Mouse (Mus musculus) cerebellum, adult 11-12 months (tissue): ENCODE data around the gene Sdc4.

Experiments used
- DNase-seq: peaks from one replicate; pipeline ENCODE4 v3.0.0; 2022

Gene Sdc4

DNA sequence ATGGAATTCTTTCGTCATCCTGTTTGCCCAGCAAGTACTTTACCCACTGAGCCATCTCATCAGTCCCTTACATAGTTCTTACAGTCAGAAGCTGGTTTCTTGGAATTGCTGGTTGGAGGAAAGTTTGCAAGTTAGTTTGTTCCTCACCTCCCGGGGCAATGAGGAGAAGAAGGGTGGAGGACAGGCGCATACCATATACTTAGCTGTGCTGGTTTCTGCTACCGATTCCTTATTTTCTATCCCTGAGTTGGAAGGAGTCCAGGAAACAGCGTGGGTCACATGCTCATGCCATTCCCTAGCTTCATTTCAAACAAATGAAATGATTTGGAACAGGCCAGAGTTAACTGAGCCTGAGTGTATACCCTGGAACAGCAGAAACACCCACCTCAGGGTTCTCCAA, 5.2 kb upstream of the Sdc4 start:
- DNase-seq = no peak

DNA sequence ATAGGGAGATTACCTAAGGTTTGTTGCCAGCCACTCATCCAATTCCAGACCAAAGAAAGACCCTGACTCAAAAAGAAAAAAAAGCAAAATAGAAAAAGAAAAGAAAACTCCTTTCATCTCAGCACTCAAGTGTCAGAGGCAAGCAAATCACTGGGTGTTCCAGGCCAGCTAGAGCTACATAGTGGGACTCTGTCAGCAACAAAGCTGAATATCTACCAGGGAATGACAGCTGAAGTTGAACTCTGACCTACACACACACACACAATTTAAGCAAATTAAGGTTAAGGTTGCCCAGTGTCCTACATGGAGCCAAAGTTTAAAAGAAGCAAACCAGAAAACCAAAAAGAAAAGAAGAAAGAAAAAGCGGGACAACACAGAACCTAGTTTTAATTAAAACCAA, 4.5 kb upstream of the Sdc4 start:
- no peak for DNase-seq

- DNase-seq = no peak
Observed at GRCm38 (mm10) chr2:164446086-164446469, 2.4 kb upstream of the Sdc4 start.

DNA sequence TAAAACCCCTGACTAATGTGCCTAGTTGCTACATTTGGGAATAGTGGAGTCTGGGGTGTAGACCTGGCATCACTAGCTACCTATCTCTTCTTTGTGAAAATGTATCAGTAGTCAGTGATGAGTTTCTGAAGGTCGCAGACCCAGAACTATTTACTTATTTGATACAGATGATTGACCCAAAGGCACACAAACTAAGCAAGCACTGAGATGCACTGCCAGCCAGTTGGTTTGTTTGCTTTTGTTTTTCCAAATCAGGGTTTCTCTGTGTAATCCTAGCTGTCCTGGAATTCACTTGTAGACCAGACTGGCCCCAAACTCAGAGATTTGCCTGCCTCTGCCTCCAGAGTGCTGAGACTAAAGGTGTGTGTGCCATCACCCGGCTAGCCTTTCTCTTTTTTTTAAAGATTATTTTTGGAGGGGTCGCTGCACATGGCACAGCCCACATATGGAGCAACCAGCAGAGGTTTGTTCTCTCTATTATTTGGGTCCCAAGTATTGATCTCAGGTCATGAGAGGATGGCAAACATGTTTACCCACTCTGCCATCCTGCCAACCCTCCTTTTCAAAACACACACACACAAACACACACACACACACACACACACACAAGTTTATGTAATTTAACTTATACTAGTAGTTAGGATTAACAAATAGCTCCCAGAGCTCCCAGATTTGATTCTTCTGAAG, 1.9 kb upstream of the Sdc4 start:
- DNase-seq = no peak

GRCm38 (mm10) chr2:164444701-164445100, 1.0 kb upstream of the Sdc4 start:
- no peak for DNase-seq

DNA sequence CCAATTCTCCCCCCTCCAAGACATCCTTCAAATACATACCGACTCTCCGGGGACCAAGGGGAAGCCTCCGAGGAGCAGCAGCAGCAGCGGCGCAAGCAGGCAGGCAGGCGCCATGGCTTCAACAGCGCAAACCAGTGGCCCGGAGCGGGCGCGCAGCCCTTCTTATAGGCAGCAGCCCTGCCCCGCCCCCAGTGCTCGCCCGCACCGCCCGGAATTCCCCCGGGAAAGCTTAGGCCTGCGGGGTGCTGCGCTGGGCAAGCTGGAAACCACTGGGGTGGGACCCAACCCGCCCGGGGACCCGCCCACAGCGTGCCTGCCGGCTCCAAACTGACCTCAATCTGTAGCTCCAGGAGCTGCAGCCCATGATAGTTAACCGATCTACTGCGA, 643 bp downstream of the Sdc4 start:
- no peak for DNase-seq

GRCm38 (mm10) chr2:164442315-164443050, 1.2 kb downstream of the Sdc4 start:
- DNase-seq = no peak

DNA sequence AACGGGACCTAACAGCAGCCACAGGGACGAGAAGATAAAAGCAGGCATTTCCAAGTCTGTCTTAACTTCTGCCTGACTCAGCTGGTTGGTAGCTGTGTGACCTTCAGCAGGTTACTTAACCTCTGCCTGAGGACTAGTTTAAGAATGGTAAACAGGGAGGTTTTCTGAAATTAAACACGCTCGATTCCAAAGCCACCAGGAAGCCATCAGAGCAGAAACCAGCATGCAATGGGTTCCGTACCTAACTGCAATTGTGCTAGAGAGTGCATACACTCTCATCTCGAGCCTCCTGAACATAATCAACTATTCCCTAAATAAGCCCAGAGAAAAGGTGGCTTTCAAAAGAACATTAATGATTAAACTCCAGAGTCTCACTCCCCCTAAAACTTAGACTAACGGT, 2.0 kb downstream of the Sdc4 start:
- DNase-seq = no peak

- DNase-seq = no peak
Observed at GRCm38 (mm10) chr2:164441155-164441554, 2.5 kb downstream of the Sdc4 start.

GRCm38 (mm10) chr2:164440314-164440713, 3.4 kb downstream of the Sdc4 start:
- DNase-seq = no peak

GRCm38 (mm10) chr2:164439001-164439421, 4.7 kb downstream of the Sdc4 start:
- DNase-seq = no peak

DNA sequence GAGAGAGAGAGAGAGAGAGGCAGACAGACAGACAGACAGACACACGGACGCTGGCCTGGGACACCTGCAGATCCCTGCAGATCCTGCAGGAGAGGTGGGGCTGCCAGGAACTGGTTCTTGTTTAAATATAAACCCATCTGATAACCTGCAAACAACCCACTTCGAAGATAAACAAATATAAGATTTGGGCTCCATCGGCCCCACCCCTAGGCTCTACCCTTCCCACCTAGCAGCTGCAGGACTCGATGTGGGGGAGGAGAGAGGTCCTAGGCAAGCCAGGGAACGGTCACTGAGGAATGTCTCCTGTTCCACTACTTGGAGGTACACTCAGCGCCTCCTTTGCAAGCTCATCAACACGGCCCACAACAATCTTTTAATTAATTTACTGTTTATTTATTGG, 5.4 kb downstream of the Sdc4 start:
- DNase-seq = no peak

- DNase-seq = no peak
Observed at GRCm38 (mm10) chr2:164437710-164438109, 6.0 kb downstream of the Sdc4 start.

- DNase-seq = no peak
Observed at GRCm38 (mm10) chr2:164436961-164437360, 6.7 kb downstream of the Sdc4 start.

DNA sequence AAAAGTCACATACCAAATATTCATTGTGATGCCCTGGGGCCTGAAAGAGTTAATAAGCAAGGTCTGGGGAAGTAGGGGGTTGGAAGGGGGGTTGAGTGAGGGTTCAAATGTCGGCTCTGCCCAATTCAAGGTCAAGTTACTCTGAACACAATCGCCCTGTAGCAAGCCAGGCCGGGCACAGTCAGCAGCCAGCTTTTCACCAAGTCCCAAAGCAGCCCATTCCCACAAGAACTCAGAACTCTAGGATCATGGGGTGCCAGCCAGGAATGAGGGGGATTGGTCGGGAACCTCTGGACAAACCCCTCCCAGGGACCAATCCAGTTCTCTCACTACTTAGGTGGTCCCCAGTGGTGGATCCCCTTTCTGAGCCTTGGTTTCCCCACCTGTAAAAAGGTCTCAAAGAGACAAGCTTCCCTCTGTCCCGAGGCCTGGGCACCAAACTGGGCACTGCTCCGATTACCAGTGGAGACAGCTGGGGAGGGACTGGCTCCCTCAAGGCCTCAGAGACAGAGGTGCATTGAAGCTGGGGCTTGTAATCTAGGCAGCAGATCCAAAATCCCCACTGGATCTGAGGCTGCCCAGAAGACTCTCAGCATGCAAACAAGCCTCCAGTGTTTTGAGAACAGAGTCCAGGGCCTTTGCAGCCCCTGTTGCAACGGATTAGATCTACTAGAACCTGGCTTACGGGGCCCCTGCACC, 7.3 kb downstream of the Sdc4 start:
- DNase-seq = no peak

GRCm38 (mm10) chr2:164435216-164436090, 8.2 kb downstream of the Sdc4 start:
- DNase-seq = no peak

- DNase-seq = no peak
Observed at GRCm38 (mm10) chr2:164434681-164435080, 9.0 kb downstream of the Sdc4 start.

DNA sequence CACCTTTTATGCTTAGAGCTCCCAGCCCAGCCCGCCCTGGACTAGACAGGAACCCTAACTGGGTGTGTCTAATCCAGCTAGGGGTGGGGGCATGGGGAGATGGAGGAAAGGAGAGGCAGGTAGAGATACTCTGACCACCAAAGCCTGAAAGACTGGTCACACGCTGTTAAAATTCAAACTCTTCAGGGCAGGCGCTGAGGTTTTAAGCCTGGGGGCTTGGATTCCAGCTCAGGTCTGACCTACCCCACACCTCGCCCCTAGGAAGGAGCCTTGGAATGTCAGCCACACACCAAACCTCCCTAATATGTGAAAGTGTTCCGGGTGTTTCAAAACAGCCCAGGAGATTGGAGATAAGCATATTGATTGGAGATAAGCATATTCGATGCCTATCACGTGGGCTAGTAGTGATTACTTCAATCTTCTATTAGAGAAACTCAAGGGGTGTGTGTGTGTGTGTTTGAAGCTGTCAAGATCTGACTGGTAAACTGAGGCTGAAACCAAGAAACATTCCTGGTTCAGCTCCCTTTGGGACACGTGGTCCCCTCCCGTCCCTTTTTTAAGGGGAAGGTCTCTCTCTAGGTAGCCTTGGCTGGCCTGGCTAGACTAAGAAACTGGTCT, 10.3 kb downstream of the Sdc4 start:
- no peak for DNase-seq

DNA sequence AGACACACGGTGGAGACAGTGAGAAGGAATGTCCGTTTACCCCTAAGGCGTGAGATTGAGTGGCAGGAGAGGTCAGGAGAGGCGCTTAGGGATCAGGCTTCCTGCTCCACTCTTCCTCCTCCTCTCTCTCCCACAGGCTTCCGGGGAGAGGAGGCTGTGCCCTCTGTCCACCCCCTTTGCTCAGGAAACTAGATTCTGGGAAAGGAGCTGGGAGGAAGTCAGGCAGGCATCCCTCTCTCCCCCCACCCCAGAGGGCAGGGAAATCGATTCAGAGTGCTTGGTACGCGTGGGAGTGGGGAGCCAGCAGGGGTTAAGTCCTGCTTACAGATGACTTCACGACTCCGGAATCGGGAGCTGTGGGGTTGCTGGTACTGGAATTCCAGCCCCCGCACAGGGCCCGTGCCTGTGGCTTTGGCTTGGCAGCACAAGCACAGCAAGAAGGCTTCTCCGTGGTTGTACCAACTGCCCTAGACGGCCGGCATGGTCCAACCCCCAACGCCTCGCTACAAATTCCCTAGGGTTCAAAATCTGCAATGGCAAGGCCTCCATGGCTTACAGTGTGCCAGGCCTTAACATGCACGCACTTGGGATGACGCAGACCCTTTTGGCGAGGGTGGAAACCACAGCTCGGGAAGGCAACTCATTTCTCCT, 11.0 kb downstream of the Sdc4 start:
- DNase-seq = no peak

DNA sequence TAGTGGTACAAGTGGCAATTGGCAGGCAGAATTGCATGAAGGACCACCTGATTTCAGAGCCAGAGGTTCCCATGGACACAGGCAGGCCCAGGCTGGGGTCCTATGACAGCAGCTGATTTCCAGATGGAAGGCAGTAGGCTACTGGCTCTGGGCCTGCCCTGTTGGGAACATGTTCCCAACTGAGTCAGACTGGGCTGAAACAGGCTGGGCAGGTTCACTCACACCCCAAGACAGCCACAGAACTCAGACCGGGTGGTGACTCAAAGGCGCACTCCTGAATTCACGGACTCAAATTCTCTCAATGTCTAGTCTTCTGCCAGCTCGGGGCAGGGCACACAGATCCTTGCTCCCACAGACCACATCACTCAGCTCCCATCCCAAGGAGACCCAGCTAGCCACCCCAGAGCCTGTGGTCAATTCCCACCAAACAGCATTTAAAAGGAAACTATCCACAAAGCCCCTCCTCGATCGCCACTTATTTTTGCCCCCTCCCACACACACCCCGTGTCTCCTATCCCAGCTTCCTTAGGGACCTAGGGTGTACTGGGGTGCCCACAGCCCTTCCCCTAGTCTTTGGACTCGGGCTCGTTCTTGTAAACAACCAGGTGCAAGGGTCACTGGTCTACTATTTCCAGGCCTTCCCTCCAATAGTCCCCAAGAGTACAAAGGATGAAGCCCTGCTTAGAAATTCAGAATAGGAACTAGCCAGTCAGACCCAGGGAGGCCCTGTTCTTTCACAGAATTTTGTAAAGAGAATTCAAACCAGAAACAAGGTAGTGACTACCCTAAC, 11.8 kb downstream of the Sdc4 start:
- DNase-seq = no peak

DNA sequence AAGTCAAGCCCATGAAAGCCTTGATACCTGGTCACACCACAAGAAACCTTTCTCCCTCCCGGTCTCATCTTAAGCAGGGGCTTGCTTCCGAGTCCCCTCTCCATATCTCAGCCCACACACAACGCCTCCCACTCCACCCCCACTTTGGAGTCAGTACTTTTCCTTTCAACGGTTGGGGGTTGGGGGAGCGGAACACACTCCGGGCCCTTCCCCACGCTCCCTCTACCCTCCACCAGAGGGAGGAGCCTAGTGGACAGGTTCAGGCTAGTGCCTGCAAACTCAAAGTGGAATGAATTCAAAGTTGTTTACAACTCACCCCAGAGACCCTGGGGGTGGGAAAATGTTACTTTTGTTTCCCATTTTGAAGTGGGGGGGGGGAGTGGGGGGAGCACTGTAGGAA, 13.0 kb downstream of the Sdc4 start:
- no peak for DNase-seq
